Mouse (Mus musculus) testis, adult 2 months (tissue): Measurements from ENCODE around the gene Kcnb1. TPM values are rescaled to one million over a fixed set of nuclear protein-coding genes. Genes with fewer than 3 reads are reported as not detected.

ENCODE experiments used
- H3K27ac ChIP-seq: fragments of 200-500 bp; 2 replicates; pipeline ENCODE4 v1.5.1; 2012; ENCODE audit warnings: low read depth, low read length; ENCODE audit not compliant: control insufficient read depth, insufficient read depth
- H3K27me3 ChIP-seq: fragments of 200-500 bp; 2 replicates; pipeline ENCODE4 v1.6.1; 2012; ENCODE audit warnings: mild to moderate bottlenecking, low read length, moderate library complexity; ENCODE audit not compliant: control insufficient read depth, insufficient read depth
- H3K36me3 ChIP-seq: fragments of 200-500 bp; 2 replicates; pipeline ENCODE4 v1.6.1; 2012; ENCODE audit warnings: mild to moderate bottlenecking, low read length; ENCODE audit not compliant: control insufficient read depth, insufficient read depth
- H3K4me1 ChIP-seq: fragments of 200-500 bp; 2 replicates; pipeline ENCODE4 v1.6.1; 2012; ENCODE audit warnings: low read length; ENCODE audit not compliant: control insufficient read depth, insufficient read depth
- H3K4me3 ChIP-seq: fragments of 200-500 bp; 2 replicates; pipeline ENCODE4 v1.5.1; 2012; ENCODE audit warnings: low read depth, mild to moderate bottlenecking, low read length, moderate library complexity, mixed read lengths; ENCODE audit not compliant: control insufficient read depth
- CTCF ChIP-seq: fragments of 200-500 bp; IDR thresholded peaks from 2 replicates; pipeline ENCODE4 v1.5.1; 2012; ENCODE audit warnings: low read depth, mild to moderate bottlenecking, inconsistent platforms, low read length, moderate library complexity; ENCODE audit not compliant: control insufficient read depth, insufficient read depth, insufficient replicate concordance
- POLR2A ChIP-seq: fragments of 200-500 bp; IDR thresholded peaks from 2 replicates; pipeline ENCODE4 v1.6.1; 2012; ENCODE audit warnings: low read depth, mild to moderate bottlenecking, inconsistent platforms, low read length, moderate library complexity; ENCODE audit not compliant: control insufficient read depth
- polyA plus RNA-seq: library from polyadenylated mRNA; depleted of rRNA; stranded (reverse); fragments of >200 nt; gene quantifications from 2 replicates; pipeline ENCODE4 v1.2.3, GENCODE M21; 2012

Gene Kcnb1
- polyA plus RNA-seq, 1 experiment: 2.8 TPM

- H3K4me3 ChIP-seq: peak overlapping the region; percentile 51
- no peaks in the 10 kb centered on the region for H3K27me3 ChIP-seq
- H3K27ac ChIP-seq: no peak overlapping the region
- no peaks in the 10 kb centered on the region for H3K36me3 ChIP-seq
- no peak for TF ChIP-seq POLR2A
- peaks cover 24% of the 10 kb centered on the region for H3K4me1 ChIP-seq
Observed at GRCm38 (mm10) chr2:167074587-167074986, 115.4 kb downstream of the Kcnb1 start.

GRCm38 (mm10) chr2:167071641-167072601 is 118.0 kb downstream of the Kcnb1 start:
- no peak for TF ChIP-seq POLR2A
- peak; percentile 98 for TF ChIP-seq CTCF
- Histone ChIP-seq H3K27ac (no peak overlapping the region), H3K27me3 (no peaks in the 10 kb centered on the region), H3K4me3 (peak overlapping the region; percentile 60), H3K36me3 (no peaks in the 10 kb centered on the region), H3K4me1 (peaks cover 4% of the 10 kb centered on the region)

DNA sequence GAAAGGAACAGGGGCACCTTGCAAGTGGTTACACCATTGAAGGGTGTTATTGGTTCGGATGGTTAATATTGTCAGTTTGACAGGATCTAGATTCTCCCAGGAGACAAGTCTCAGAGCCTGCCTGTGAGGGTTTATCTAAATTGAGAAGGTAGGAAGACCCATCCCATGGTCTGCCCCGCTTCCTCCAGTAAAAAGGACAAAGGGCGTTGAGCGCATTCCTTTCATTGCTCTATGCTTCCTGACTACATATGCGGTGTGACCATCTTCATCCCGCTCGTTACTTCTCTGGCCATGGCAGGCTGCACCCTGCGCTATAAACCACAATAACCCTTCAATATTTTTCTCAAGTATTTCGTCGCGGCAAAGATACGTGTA is 118.7 kb downstream of the Kcnb1 start:
- TF ChIP-seq POLR2A (no peak), CTCF (no peak)
- no peaks in the 10 kb centered on the region for H3K27me3 ChIP-seq
- no peaks in the 10 kb centered on the region for H3K36me3 ChIP-seq
- H3K4me1 ChIP-seq: peaks cover 4% of the 10 kb centered on the region
- peak overlapping the region; percentile 60 for H3K4me3 ChIP-seq
- no peak overlapping the region for H3K27ac ChIP-seq

GRCm38 (mm10) chr2:167070341-167070740 is 119.6 kb downstream of the Kcnb1 start:
- Histone ChIP-seq H3K4me3 (no peak overlapping the region), H3K27ac (no peak overlapping the region), H3K27me3 (no peaks in the 10 kb centered on the region), H3K36me3 (no peaks in the 10 kb centered on the region; the same call in 1 of the 2 replicates), H3K4me1 (peaks cover 4% of the 10 kb centered on the region)
- TF ChIP-seq CTCF (no peak), POLR2A (no peak)

DNA sequence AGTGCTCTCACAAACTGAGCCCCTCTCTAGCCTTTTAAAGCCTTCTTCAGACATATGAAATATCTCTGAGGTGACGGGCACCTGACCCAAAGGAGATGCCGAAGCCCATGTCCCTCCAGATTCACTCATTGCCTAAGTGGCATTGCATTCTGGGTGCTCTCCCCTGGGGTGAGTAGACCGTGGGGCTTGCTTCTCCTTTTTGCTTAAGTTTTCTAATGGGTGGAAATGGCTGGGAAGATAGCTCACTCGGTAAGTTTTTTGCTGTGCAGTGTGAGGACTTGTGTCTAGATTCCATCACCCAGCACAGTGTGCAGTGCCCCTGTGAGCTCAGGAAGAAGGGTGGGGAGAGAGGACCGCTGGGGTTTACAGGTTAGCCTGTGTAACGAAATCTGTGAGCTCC is 122.4 kb downstream of the Kcnb1 start:
- H3K4me1 ChIP-seq: peaks cover 4% of the 10 kb centered on the region

GRCm38 (mm10) chr2:167066528-167067516 is 123.1 kb downstream of the Kcnb1 start:
- no peak for TF ChIP-seq CTCF
- no peak for TF ChIP-seq POLR2A
- Histone ChIP-seq H3K27ac (no peak overlapping the region), H3K4me3 (no peak overlapping the region), H3K4me1 (peaks cover 9% of the 10 kb centered on the region), H3K27me3 (no peaks in the 10 kb centered on the region), H3K36me3 (no peaks in the 10 kb centered on the region; the same call in 1 of the 2 replicates)

More for the DNA sequence above, 122.4 kb downstream of the Kcnb1 start:
- Histone ChIP-seq H3K27ac (no peak overlapping the region), H3K4me3 (no peak overlapping the region), H3K36me3 (no peaks in the 10 kb centered on the region; the same call in 1 of the 2 replicates), H3K27me3 (no peaks in the 10 kb centered on the region)
- TF ChIP-seq CTCF (no peak), POLR2A (no peak)

- no peak overlapping the region for H3K27ac ChIP-seq
- no peaks in the 10 kb centered on the region for H3K27me3 ChIP-seq
- no peak overlapping the region for H3K4me3 ChIP-seq
- H3K4me1 ChIP-seq: peaks cover 7% of the 10 kb centered on the region
- H3K36me3 ChIP-seq: no peaks in the 10 kb centered on the region; the same call in 1 of the 2 replicates
- TF ChIP-seq POLR2A (no peak), CTCF (no peak)
Observed at GRCm38 (mm10) chr2:167066031-167066430, 123.9 kb downstream of the Kcnb1 start.
